Mouse (Mus musculus) bone marrow, adult 2 months (tissue): ENCODE data around the gene 2300002M23Rik.

Source experiments
- CTCF ChIP-seq: fragments of 200-500 bp; IDR thresholded peaks from 2 replicates; pipeline ENCODE4 v1.5.1; 2011; ENCODE audit warnings: low read length, control low read depth; ENCODE audit not compliant: control insufficient read depth, insufficient read depth
- POLR2A ChIP-seq: fragments of 200-500 bp; IDR thresholded peaks from 2 replicates; pipeline ENCODE4 v1.6.1; 2011; ENCODE audit warnings: low read depth, mild to moderate bottlenecking, control low read depth, low read length, borderline replicate concordance; ENCODE audit not compliant: control insufficient read depth

DNA sequence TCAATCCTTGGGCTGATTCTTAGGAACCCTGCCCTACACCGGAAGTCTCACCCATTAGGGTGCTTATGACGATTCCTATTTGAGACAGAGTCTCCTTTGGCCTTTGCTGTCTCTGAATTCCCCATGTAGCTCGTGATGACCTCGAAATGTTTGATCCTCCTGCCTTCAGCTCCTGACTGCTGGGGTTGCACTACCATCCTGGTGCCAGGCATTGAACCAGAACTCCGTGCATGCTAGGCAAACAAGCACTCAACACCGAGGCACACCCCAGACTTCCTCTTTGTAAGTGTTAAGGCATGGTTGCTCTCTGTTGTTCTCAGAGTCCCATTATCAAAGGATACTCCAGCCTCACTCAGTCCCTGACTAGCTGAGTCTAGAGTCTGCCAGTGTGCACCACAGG lies 23.2 kb upstream of the 2300002M23Rik start:
- no peak for TF ChIP-seq CTCF
- TF ChIP-seq POLR2A = no peak
